In genomic region chr14:40933328-40933727, GRCm38 (mm10) we compare ENCODE assay signal across 18 mouse cellular contexts. TPM values are rescaled to one million over a fixed set of nuclear protein-coding genes. Genes with fewer than 3 reads are reported as not detected.
DNase-seq lines count a peak whose midpoint lies in the region; ATAC-seq and TF ChIP-seq lines count a peak whose summit lies in the region.
"Had no signal": no experiment of that assay in that cellular context is flagged by ENCODE, and none has a peak within 500 bp of the region (broad histone marks: within the 10 kb centered on the region; RNA-seq: fewer than 3 reads in every experiment).

No protein-coding gene starts in this region.

- peaks cover 92% of the 10 kb centered on the region for H3K4me1 ChIP-seq in liver, embryonic 12.5 days
- peaks cover 73% of the 10 kb centered on the region for H3K4me1 ChIP-seq in G1E (ENCODE audit: insufficient read depth, low read depth, low read length)

- DNase-seq in liver (no peak), G1E (ENCODE audit: low spot score) (no peak)
- peak; percentile 48 for DNase-seq in brain, adult 2 months (ENCODE audit: low read depth, low spot score)
- no peak for DNase-seq in retina, postnatal 1 day
- no peak for DNase-seq in right cerebral cortex, postnatal 4 days
- DNase-seq: cerebellum, adult 9-10 months; embryo, embryonic 11 days; heart, adult 2 months; kidney, postnatal 36 days; layer of hippocampus, postnatal 36 days; left cerebral cortex, postnatal 4 days; right cerebral cortex, adult 18-20 months; thymus, postnatal 25 days had no signal

- H3K9me3 ChIP-seq in liver, embryonic 12.5 days (replicated peaks), result no peaks in the 10 kb centered on the region
- H3K9me3 ChIP-seq in G1E (replicated peaks), result no peaks in the 10 kb centered on the region
- H3K9me3 ChIP-seq: forebrain, embryonic 15.5 days; neural tube, embryonic 15.5 days had no signal

- no peak overlapping the region for H3K4me3 ChIP-seq in liver, embryonic 12.5 days
- H3K4me3 ChIP-seq in G1E (ENCODE audit: low read depth, low read length), result peak overlapping the region; percentile 24; the same call in 1 of the 2 replicates
- H3K4me3 ChIP-seq: forebrain, embryonic 15.5 days; heart, adult 2 months; neural tube, embryonic 15.5 days had no signal

- no peaks in the 10 kb centered on the region for H3K27me3 ChIP-seq in liver, embryonic 12.5 days (replicated peaks)
- H3K27me3 ChIP-seq in G1E (ENCODE audit: insufficient read depth, low read length), result no peaks in the 10 kb centered on the region
- H3K27me3 ChIP-seq: forebrain, embryonic 15.5 days; neural tube, embryonic 15.5 days had no signal

- H3K4me2 ChIP-seq in liver, embryonic 12.5 days, result no peak overlapping the region
- H3K4me2 ChIP-seq: forebrain, embryonic 15.5 days; neural tube, embryonic 15.5 days had no signal

- peak overlapping the region; percentile 31; the same call in 1 of the 2 replicates for H3K27ac ChIP-seq in liver, embryonic 12.5 days
- H3K27ac ChIP-seq: forebrain, embryonic 15.5 days; heart, adult 2 months; liver, embryonic 14.5 days; neural tube, embryonic 15.5 days had no signal

- H3K36me3 ChIP-seq in liver, embryonic 12.5 days, result peaks cover 18% of the 10 kb centered on the region; the same call in 1 of the 2 replicates
- H3K36me3 ChIP-seq in G1E (replicated peaks), result peaks cover 79% of the 10 kb centered on the region
- H3K36me3 ChIP-seq: forebrain, embryonic 15.5 days; neural tube, embryonic 15.5 days had no signal

- H3K9ac ChIP-seq in liver, embryonic 12.5 days, result 0 out of 2 replicates have a peak overlapping the region, but pooled peaks have one; percentile 12
- H3K9ac ChIP-seq: forebrain, embryonic 15.5 days; liver, embryonic 14.5 days; neural tube, embryonic 15.5 days had no signal

- 62% methylated on average over 7 of the region's 7 CpGs for WGBS in liver, embryonic 12.5 days (ENCODE audit: insufficient replicate concordance)

- no peak for ATAC-seq in liver, embryonic 12.5 days
- ATAC-seq in G1E (ENCODE audit: extremely low read depth, insufficient number of reproducible peaks, low FRiP score, poor library complexity, severe bottlenecking), result peak; percentile 50
- ATAC-seq in megakaryocyte progenitor cell, adult 5-6 weeks (replicated peaks; ENCODE audit: poor library complexity), result peak; percentile 38
- ATAC-seq: forebrain, embryonic 15.5 days had no signal

- TF ChIP-seq CTCF in G1E (IDR thresholded peaks at IDR 0.05; ENCODE audit: low read depth, low read length), result no peak

RNA-seq across cellular contexts. Expression of gene Tspan14, which starts 33.3 kb away (rescaled TPM):
- polyA plus RNA-seq in liver, embryonic 12.5 days (2016; fragmentation: Nextera tagmentation; extraction: Ambion mirVana), result 44.5 and 44.6 TPM in 2 replicates
- 32.3 and 36.3 TPM in 2 replicates for total RNA-seq in G1E (2014; fragmentation: Nextera tagmentation)
- 23.4 and 27.2 TPM in 2 replicates for total RNA-seq in G1E (2017)
- 7.5 and 10.3 TPM in 2 replicates for polyA plus RNA-seq in G1E (2012)
- 30.7 and 36.6 TPM in 2 replicates for total RNA-seq in megakaryocyte progenitor cell, adult 5-6 weeks (2015)
- 35.6 and 42.0 TPM in 2 replicates for total RNA-seq in megakaryocyte progenitor cell, adult 5-6 weeks (2017)

RNA-seq across cellular contexts. Expression of gene Sh2d4b, which starts 40.3 kb away (rescaled TPM):
- 0.16 and 0.20 TPM in 2 replicates for polyA plus RNA-seq in liver, embryonic 12.5 days (2016; fragmentation: Nextera tagmentation; extraction: Ambion mirVana)
- not detected in 2 replicates for total RNA-seq in G1E (2014; fragmentation: Nextera tagmentation)
- total RNA-seq in G1E (2017), result 0.12 and 0.27 TPM in 2 replicates
- 0.06 and 0.07 TPM in 2 replicates for polyA plus RNA-seq in G1E (2012)
- total RNA-seq in megakaryocyte progenitor cell, adult 5-6 weeks (2015), result 0.17 TPM in 1 of 2 replicates, not detected in the other
- not detected in 2 replicates for total RNA-seq in megakaryocyte progenitor cell, adult 5-6 weeks (2017)
